Mouse (Mus musculus) thymus, adult 2 months (tissue): ENCODE results near the gene Mfsd9.

Experiments
- CTCF ChIP-seq: fragments of 200-500 bp; IDR thresholded peaks from 2 replicates; pipeline ENCODE4 v1.5.1; 2012; ENCODE audit warnings: mild to moderate bottlenecking, control low read depth, low read length, moderate library complexity, borderline replicate concordance; ENCODE audit not compliant: control insufficient read depth, poor library complexity, insufficient read depth; ENCODE audit errors: extremely low read depth
- POLR2A ChIP-seq: fragments of 200-500 bp; IDR thresholded peaks from 2 replicates; pipeline ENCODE4 v1.6.1; 2012; ENCODE audit warnings: mild to moderate bottlenecking, low read length, control low read depth, moderate library complexity; ENCODE audit not compliant: control insufficient read depth, poor library complexity, insufficient read depth; ENCODE audit errors: extremely low read depth

GRCm38 (mm10) chr1:40746089-40746488 lies 44.4 kb downstream of the Mfsd9 start:
- TF ChIP-seq CTCF (no peak), POLR2A (no peak)
